Mouse (Mus musculus) kidney, embryonic 15.5 days (tissue): ENCODE measurements around the gene Hoxd3. TPM values are rescaled to one million over a fixed set of nuclear protein-coding genes. Genes with fewer than 3 reads are reported as not detected.

Source experiments
- ATAC-seq: fragments of 200-750 bp; cut with Nextera tagmentation; replicated peaks from 2 replicates; pipeline ENCODE4 v1.8.0; 2017; ENCODE audit warnings: moderate TSS enrichment; ENCODE audit not compliant: low FRiP score
- H3K27ac ChIP-seq: fragments of 300-500 bp; sonication (generic); 2 replicates; pipeline ENCODE4 v1.5.1; 2015; ENCODE audit warnings: mild to moderate bottlenecking, inconsistent platforms
- H3K27me3 ChIP-seq: fragments of 300-500 bp; sonication (generic); 2 replicates; pipeline ENCODE4 v1.6.1; 2015; ENCODE audit warnings: inconsistent platforms
- H3K36me3 ChIP-seq: fragments of 300-500 bp; sonication (generic); 2 replicates; pipeline ENCODE4 v1.6.1; 2015; ENCODE audit warnings: inconsistent platforms
- H3K4me1 ChIP-seq: fragments of 300-500 bp; sonication (generic); 2 replicates; pipeline ENCODE4 v1.6.1; 2015; ENCODE audit warnings: inconsistent platforms
- H3K4me2 ChIP-seq: fragments of 300-500 bp; sonication (generic); 2 replicates; pipeline ENCODE4 v1.6.1; 2015; ENCODE audit warnings: moderate library complexity, mild to moderate bottlenecking, inconsistent platforms
- H3K4me3 ChIP-seq: fragments of 300-500 bp; sonication (generic); replicated peaks from 2 replicates; pipeline ENCODE4 v1.5.1; 2015; ENCODE audit warnings: mild to moderate bottlenecking, inconsistent platforms
- H3K9ac ChIP-seq: fragments of 300-500 bp; sonication (generic); 2 replicates; pipeline ENCODE4 v1.6.1; 2015; ENCODE audit warnings: mild to moderate bottlenecking, inconsistent platforms
- H3K9me3 ChIP-seq: fragments of 300-500 bp; sonication (generic); replicated peaks from 2 replicates; pipeline ENCODE4 v1.6.1; 2016; ENCODE audit warnings: inconsistent platforms
- WGBS: fragments of 180-500 bp; shearing (Covaris S2); methylation state at CpG from one replicate; pipeline ENCODE4 v1.1.7; 2015; ENCODE audit warnings: mixed read lengths; 5-methylcytosine and 5-hydroxymethylcytosine counted together
- polyA plus RNA-seq: library from polyadenylated mRNA; unstranded; fragments of >200 nt; fragmentation: Nextera tagmentation; extraction: Ambion mirVana; gene quantifications from 2 replicates; pipeline ENCODE4 v1.2.1, GENCODE M21; 2015

Gene Hoxd3
- polyA plus RNA-seq: 15.2 and 15.9 TPM in 2 replicates

- Histone ChIP-seq H3K27ac (peak within 1 kb of the TSS; percentile 96), H3K36me3 (no peaks in the 10 kb centered on the region), H3K9ac (peak within 1 kb of the TSS; percentile 99), H3K9me3 (no peaks in the 10 kb centered on the region), H3K4me3 (peak within 1 kb of the TSS; percentile 95), H3K27me3 (no peaks in the 10 kb centered on the region), H3K4me1 (peaks cover 61% of the 10 kb centered on the region), H3K4me2 (peak within 1 kb of the TSS; percentile 75)
- ATAC-seq: peak; percentile 16
- under 1% methylated on average over 65 of the region's 65 CpGs for WGBS
Observed at GRCm38 (mm10) chr2:74711721-74712621, at the start of gene Hoxd3, which contains the start of gene Hoxd4. Gene Hoxd3, plus strand, starts transcription at chr2:74711927. Gene Hoxd4, plus strand, starts transcription at chr2:74711929.

GRCm38 (mm10) chr2:74663291-74663925 lies 48.3 kb upstream of the Hoxd3 start:
- Histone ChIP-seq H3K4me1 (peaks cover 35% of the 10 kb centered on the region), H3K9me3 (no peaks in the 10 kb centered on the region), H3K4me3 (no peak overlapping the region), H3K27me3 (peaks cover 98% of the 10 kb centered on the region), H3K36me3 (no peaks in the 10 kb centered on the region), H3K4me2 (peak overlapping the region; percentile 23; the same call in 1 of the 2 replicates), H3K9ac (no peak overlapping the region), H3K27ac (no peak overlapping the region)
- whole genome bisulfite sequencing: 3% methylated on average over 18 of the region's 18 CpGs
- no peak for ATAC-seq

GRCm38 (mm10) chr2:74666411-74666810 lies 45.3 kb upstream of the Hoxd3 start:
- Histone ChIP-seq H3K4me1 (peaks cover 27% of the 10 kb centered on the region), H3K4me3 (no peak overlapping the region), H3K27ac (no peak overlapping the region), H3K4me2 (no peak overlapping the region), H3K9me3 (no peaks in the 10 kb centered on the region), H3K27me3 (peaks cover 96% of the 10 kb centered on the region), H3K36me3 (no peaks in the 10 kb centered on the region), H3K9ac (no peak overlapping the region)
- ATAC-seq: no peak
- WGBS: 3% methylated on average over 7 of the region's 7 CpGs

- H3K4me3 ChIP-seq: peak overlapping the region; percentile 52
- WGBS: under 1% methylated on average over 35 of the region's 36 CpGs
- peak; percentile 31; the same call in 1 of the 2 replicates for ATAC-seq
Observed at GRCm38 (mm10) chr2:74667191-74667841, 44.4 kb upstream of the Hoxd3 start.

DNA sequence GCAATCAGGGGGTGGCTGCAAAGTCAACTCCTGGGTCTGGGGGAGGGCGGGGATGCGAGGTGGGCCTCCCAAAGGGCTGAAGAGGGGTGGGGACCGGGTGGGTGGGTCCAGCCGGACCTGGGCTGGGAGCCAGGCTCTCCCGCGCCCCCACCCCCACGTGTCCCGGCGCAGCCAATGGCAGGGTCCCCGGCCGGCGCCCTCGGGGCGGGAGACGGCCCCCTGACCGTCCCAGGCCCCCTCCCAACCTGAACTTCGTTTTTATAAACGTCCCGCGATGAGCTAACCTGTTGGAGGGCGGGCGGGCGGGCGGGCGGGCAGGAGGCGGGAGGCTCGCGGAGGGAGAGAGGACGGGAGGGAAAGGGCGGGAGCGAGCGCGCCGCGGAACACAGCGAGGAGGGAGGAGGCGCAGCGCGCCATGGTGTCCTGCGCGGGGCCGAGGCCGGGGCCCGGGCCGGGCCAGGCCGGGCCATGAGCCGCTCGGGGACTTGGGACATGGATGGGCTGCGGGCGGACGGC lies 43.8 kb upstream of the Hoxd3 start, which contains the start of gene Hoxd13:
TSS of gene Hoxd13 (plus strand) at position 469 of the 516 bp plus-strand sequence.
- Histone ChIP-seq H3K27me3 (peaks cover 96% of the 10 kb centered on the region), H3K36me3 (no peaks in the 10 kb centered on the region), H3K9ac (0 out of 2 replicates have a peak within 1 kb of the TSS, but pooled peaks have one; percentile 35), H3K4me2 (peak within 1 kb of the TSS; percentile 93), H3K4me1 (peaks cover 29% of the 10 kb centered on the region), H3K27ac (no peak within 1 kb of the TSS), H3K4me3 (peak within 1 kb of the TSS; percentile 52), H3K9me3 (no peaks in the 10 kb centered on the region)
- WGBS: 1% methylated on average over 37 of the region's 51 CpGs
- peak; percentile 85 for ATAC-seq

More at GRCm38 (mm10) chr2:74667191-74667841, 44.4 kb upstream of the Hoxd3 start:
- Histone ChIP-seq H3K27me3 (peaks cover 96% of the 10 kb centered on the region), H3K4me1 (peaks cover 24% of the 10 kb centered on the region), H3K9me3 (no peaks in the 10 kb centered on the region), H3K36me3 (no peaks in the 10 kb centered on the region), H3K9ac (no peak overlapping the region), H3K27ac (no peak overlapping the region), H3K4me2 (peak overlapping the region; percentile 93)

DNA sequence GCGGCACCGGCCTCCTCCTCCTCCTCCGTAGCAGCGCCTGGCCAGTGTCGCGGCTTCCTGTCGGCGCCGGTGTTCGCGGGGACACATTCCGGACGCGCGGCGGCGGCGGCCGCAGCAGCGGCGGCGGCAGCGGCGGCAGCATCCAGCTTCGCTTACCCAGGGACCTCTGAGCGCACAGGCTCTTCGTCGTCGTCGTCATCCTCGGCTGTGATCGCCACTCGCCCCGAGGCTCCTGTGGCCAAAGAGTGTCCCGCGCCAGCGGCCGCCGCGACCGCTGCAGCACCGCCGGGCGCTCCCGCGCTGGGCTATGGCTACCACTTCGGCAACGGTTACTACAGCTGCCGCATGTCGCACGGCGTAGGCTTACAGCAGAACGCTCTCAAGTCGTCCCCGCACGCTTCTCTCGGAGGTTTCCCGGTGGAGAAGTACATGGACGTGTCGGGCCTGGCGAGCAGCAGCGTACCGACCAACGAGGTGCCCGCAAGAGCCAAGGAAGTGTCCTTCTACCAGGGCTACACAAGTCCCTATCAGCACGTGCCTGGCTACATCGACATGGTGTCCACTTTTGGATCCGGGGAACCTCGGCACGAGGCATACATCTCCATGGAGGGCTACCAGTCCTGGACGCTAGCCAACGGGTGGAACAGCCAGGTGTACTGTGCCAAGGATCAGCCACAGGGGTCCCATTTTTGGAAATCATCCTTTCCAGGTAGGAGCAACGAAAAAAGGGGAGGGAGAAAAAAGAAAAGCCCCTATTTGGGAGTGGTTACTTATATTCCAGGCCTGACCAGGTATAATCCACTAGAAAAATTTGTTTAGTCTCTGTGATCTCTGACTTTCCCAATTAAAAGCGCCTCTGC lies 43.1 kb upstream of the Hoxd3 start:
- Histone ChIP-seq H3K4me2 (peak overlapping the region; percentile 93), H3K27me3 (peaks cover 96% of the 10 kb centered on the region), H3K27ac (no peak overlapping the region), H3K9ac (0 out of 2 replicates have a peak overlapping the region, but pooled peaks have one; percentile 35), H3K36me3 (no peaks in the 10 kb centered on the region), H3K4me1 (peaks cover 32% of the 10 kb centered on the region), H3K9me3 (no peaks in the 10 kb centered on the region), H3K4me3 (peak overlapping the region; percentile 52)
- peak; percentile 53; the same call in 1 of the 2 replicates for ATAC-seq
- WGBS: under 1% methylated on average over 74 of the region's 74 CpGs

GRCm38 (mm10) chr2:74669230-74669578 lies 42.5 kb upstream of the Hoxd3 start:
- Histone ChIP-seq H3K4me2 (no peak overlapping the region), H3K27ac (no peak overlapping the region), H3K36me3 (no peaks in the 10 kb centered on the region), H3K27me3 (peaks cover 96% of the 10 kb centered on the region), H3K4me1 (peaks cover 38% of the 10 kb centered on the region), H3K9me3 (no peaks in the 10 kb centered on the region), H3K4me3 (no peak overlapping the region), H3K9ac (no peak overlapping the region)
- WGBS: 0% methylated on average over 3 of the region's 3 CpGs
- no peak for ATAC-seq

DNA sequence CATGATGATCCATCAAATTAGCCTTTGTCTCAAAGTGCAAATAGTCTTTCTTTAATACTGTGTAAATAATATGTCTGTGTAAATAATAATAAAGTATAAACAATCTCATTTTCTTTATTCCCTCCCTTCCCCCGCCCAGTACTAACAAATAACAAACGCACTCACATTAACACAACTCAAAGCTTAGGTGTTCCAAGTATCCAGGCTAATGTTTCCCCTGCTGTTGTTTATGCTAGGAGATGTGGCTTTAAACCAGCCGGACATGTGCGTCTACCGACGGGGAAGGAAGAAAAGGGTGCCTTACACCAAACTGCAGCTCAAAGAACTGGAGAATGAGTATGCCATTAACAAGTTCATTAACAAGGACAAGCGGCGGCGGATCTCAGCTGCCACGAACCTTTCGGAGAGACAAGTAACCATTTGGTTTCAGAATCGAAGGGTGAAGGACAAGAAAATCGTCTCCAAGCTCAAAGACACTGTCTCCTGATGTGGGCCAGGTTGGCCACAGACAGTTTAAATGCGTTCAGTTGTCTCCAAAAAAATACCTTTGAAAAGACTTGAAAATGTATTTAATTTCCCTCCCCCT lies 42.0 kb upstream of the Hoxd3 start:
- Histone ChIP-seq H3K27me3 (peaks cover 96% of the 10 kb centered on the region), H3K4me3 (no peak overlapping the region), H3K9ac (no peak overlapping the region), H3K36me3 (no peaks in the 10 kb centered on the region), H3K4me2 (no peak overlapping the region), H3K27ac (no peak overlapping the region), H3K9me3 (no peaks in the 10 kb centered on the region), H3K4me1 (peaks cover 43% of the 10 kb centered on the region)
- ATAC-seq: no peak
- WGBS: 3% methylated on average over 14 of the region's 14 CpGs

DNA sequence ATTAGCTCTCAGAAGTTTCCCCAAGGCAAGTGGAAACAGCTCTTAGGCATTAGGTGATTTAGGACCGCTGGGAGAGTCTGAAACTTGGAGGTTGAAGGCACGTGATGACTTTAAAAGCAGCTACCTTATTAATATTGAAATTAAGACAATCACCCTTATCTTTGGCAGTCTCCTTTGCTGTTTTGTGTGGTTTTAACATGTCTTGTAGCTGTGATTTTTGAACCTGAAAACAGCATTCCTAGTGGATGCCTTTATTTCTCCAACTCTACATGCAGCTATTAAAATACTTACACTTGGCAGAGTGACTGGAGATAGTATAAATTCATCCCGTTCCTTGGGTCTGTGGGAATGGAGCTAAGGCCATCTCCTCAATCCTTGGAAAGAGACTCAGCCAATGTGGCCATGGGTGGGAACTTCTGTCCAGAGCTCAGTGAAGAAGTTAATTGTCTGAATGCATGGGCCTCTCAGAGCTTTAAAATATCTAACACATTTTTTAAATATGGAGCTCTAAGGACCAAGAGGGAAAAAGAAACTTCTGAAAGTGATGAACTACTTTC lies 41.0 kb upstream of the Hoxd3 start:
- no peak overlapping the region for H3K27ac ChIP-seq
- H3K4me2 ChIP-seq: no peak overlapping the region
- no peak overlapping the region for H3K9ac ChIP-seq
- peaks cover 96% of the 10 kb centered on the region for H3K27me3 ChIP-seq
- no peaks in the 10 kb centered on the region for H3K9me3 ChIP-seq
- 12% methylated on average over 3 of the region's 3 CpGs for WGBS
- no peaks in the 10 kb centered on the region for H3K36me3 ChIP-seq
- peaks cover 53% of the 10 kb centered on the region for H3K4me1 ChIP-seq
- no peak overlapping the region for H3K4me3 ChIP-seq
- ATAC-seq: no peak

GRCm38 (mm10) chr2:74671847-74672246 lies 39.9 kb upstream of the Hoxd3 start:
- Histone ChIP-seq H3K4me3 (no peak overlapping the region), H3K36me3 (no peaks in the 10 kb centered on the region), H3K4me2 (no peak overlapping the region), H3K9ac (no peak overlapping the region), H3K4me1 (peaks cover 64% of the 10 kb centered on the region), H3K9me3 (no peaks in the 10 kb centered on the region), H3K27ac (no peak overlapping the region), H3K27me3 (peaks cover 97% of the 10 kb centered on the region)
- ATAC-seq: no peak
- WGBS: 35% methylated on average over 5 of the region's 5 CpGs
